8 mouse cellular contexts compared by ENCODE assay signal in the genomic region with DNA sequence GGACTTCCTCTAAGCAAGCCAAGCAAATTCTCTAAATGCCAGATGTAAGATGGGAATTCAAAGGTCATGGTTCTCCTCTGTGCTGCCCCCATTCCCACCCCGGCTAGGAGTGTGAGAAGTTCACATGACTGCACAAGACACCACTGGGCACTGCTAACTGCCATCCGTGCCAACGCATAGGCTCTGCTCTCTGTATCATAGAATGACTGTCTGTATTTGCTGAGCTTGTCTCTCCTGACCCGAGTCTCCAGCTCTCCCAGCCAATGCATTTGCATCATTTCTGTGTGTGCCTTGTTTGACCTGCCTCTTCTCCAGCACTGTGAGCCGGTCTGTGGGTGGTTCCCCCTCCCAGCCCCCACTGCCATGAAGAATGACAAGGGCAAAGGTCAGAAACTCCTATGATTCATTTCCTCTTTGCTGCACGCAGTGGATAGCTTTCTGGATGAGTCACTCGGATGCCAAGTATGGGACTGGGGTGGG. TPM values are rescaled to one million over a fixed set of nuclear protein-coding genes. Genes with fewer than 3 reads are reported as not detected.
DNase-seq lines count a peak whose midpoint lies in the region; ATAC-seq lines count a peak whose summit lies in the region.

No protein-coding gene starts in this region.

- DNase-seq in hindbrain, embryonic 11.5 days (ENCODE audit: low spot score), result no peak
- DNase-seq in heart, postnatal 14 days, result peak; percentile 25 to 36
- no peak for DNase-seq in spleen, adult 12 weeks (ENCODE audit: low spot score)

- H3K36me3 ChIP-seq in hindbrain, embryonic 11.5 days (ENCODE audit: control insufficient read depth, insufficient read depth, low read length), result no peaks in the 10 kb centered on the region
- no peaks in the 10 kb centered on the region for H3K36me3 ChIP-seq in hindbrain, embryonic 13.5 days
- no peaks in the 10 kb centered on the region for H3K36me3 ChIP-seq in limb, embryonic 13.5 days
- no peaks in the 10 kb centered on the region for H3K36me3 ChIP-seq in neural tube, embryonic 15.5 days

- H3K4me3 ChIP-seq in hindbrain, embryonic 11.5 days (ENCODE audit: low read depth, low read length), result no peak overlapping the region
- no peak overlapping the region for H3K4me3 ChIP-seq in hindbrain, embryonic 13.5 days
- H3K4me3 ChIP-seq in brown adipose tissue, adult 24 weeks (ENCODE audit: insufficient read depth, low read depth, low read length), result no peak overlapping the region
- no peak overlapping the region for H3K4me3 ChIP-seq in limb, embryonic 13.5 days
- H3K4me3 ChIP-seq in neural tube, embryonic 15.5 days (replicated peaks), result no peak overlapping the region

- H3K27me3 ChIP-seq in hindbrain, embryonic 11.5 days (ENCODE audit: control insufficient read depth, insufficient read depth, low read length), result no peaks in the 10 kb centered on the region
- no peaks in the 10 kb centered on the region for H3K27me3 ChIP-seq in hindbrain, embryonic 13.5 days
- no peaks in the 10 kb centered on the region for H3K27me3 ChIP-seq in limb, embryonic 13.5 days
- H3K27me3 ChIP-seq in neural tube, embryonic 15.5 days (replicated peaks), result no peaks in the 10 kb centered on the region

- no peak overlapping the region for H3K27ac ChIP-seq in hindbrain, embryonic 11.5 days (ENCODE audit: low read depth, low read length)
- H3K27ac ChIP-seq in hindbrain, embryonic 13.5 days, result no peak overlapping the region
- H3K27ac ChIP-seq in brown adipose tissue, adult 24 weeks (replicated peaks; ENCODE audit: low read depth, low read length), result 0 out of 2 replicates have a peak overlapping the region, but pooled peaks have one; percentile 3
- no peak overlapping the region for H3K27ac ChIP-seq in limb, embryonic 13.5 days
- H3K27ac ChIP-seq in neural tube, embryonic 15.5 days (replicated peaks), result 0 out of 2 replicates have a peak overlapping the region, but pooled peaks have one; percentile 18

- intact Hi-C loops in heart, postnatal 14 days (cut with DNase I), result loop anchor here (5.0 kb wide), 1 partner anchor 37 kb away; the partner anchor contains the start of gene Phlda1

- 29% methylated on average over 7 of the region's 7 CpGs for WGBS in hindbrain, embryonic 11.5 days
- WGBS in hindbrain, embryonic 13.5 days, result 32% methylated on average over 7 of the region's 7 CpGs
- WGBS in limb, embryonic 13.5 days, result 46% methylated on average over 7 of the region's 7 CpGs
- WGBS in neural tube, embryonic 15.5 days, result 57% methylated on average over 7 of the region's 7 CpGs

- H3K9ac ChIP-seq in hindbrain, embryonic 11.5 days (ENCODE audit: low read depth, low read length), result no peak overlapping the region
- no peak overlapping the region for H3K9ac ChIP-seq in hindbrain, embryonic 13.5 days
- no peak overlapping the region for H3K9ac ChIP-seq in limb, embryonic 13.5 days
- H3K9ac ChIP-seq in neural tube, embryonic 15.5 days (replicated peaks), result no peak overlapping the region

- no peaks in the 10 kb centered on the region for H3K9me3 ChIP-seq in hindbrain, embryonic 11.5 days (ENCODE audit: control insufficient read depth, low read length)
- H3K9me3 ChIP-seq in hindbrain, embryonic 13.5 days, result no peaks in the 10 kb centered on the region
- H3K9me3 ChIP-seq in limb, embryonic 13.5 days, result no peaks in the 10 kb centered on the region
- H3K9me3 ChIP-seq in neural tube, embryonic 15.5 days (replicated peaks), result no peaks in the 10 kb centered on the region

- H3K4me1 ChIP-seq in hindbrain, embryonic 11.5 days (replicated peaks; ENCODE audit: control insufficient read depth, insufficient read depth, low read length), result no peaks in the 10 kb centered on the region; the same call in none of the 2 replicates
- H3K4me1 ChIP-seq in hindbrain, embryonic 13.5 days (replicated peaks), result peaks cover 12% of the 10 kb centered on the region
- H3K4me1 ChIP-seq in brown adipose tissue, adult 24 weeks (ENCODE audit: control insufficient read depth, insufficient read depth, insufficient read length, low read length), result peaks cover 19% of the 10 kb centered on the region
- H3K4me1 ChIP-seq in limb, embryonic 13.5 days, result peaks cover 30% of the 10 kb centered on the region
- H3K4me1 ChIP-seq in neural tube, embryonic 15.5 days, result peaks cover 22% of the 10 kb centered on the region

- no peak overlapping the region for H3K4me2 ChIP-seq in hindbrain, embryonic 11.5 days (replicated peaks; ENCODE audit: low read depth, low read length)
- no peak overlapping the region for H3K4me2 ChIP-seq in hindbrain, embryonic 13.5 days
- no peak overlapping the region for H3K4me2 ChIP-seq in limb, embryonic 13.5 days (replicated peaks)
- no peak overlapping the region for H3K4me2 ChIP-seq in neural tube, embryonic 15.5 days

- ATAC-seq in hindbrain, embryonic 11.5 days (ENCODE audit: low FRiP score), result peak; percentile 30; the same call in 1 of the 2 replicates
- ATAC-seq in hindbrain, embryonic 13.5 days (ENCODE audit: low FRiP score), result no peak
- ATAC-seq in limb, embryonic 13.5 days (ENCODE audit: low FRiP score, low read depth), result peak; percentile 10; the same call in 1 of the 2 replicates
- ATAC-seq in neural tube, embryonic 15.5 days (ENCODE audit: low FRiP score), result 0 out of 2 replicates have a peak, but pooled peaks have one; percentile 33
- no peak for ATAC-seq in cerebellum, adult (ENCODE audit: insufficient number of reproducible peaks, low FRiP score, low TSS enrichment)

RNA-seq across cellular contexts. Expression of gene Phlda1, which starts 37.7 kb away (rescaled TPM):
- 30.0 TPM in 2 replicates for polyA plus RNA-seq in hindbrain, embryonic 11.5 days (2014; fragmentation: Nextera tagmentation; extraction: Ambion mirVana)
- 65.6 and 70.9 TPM in 2 replicates for polyA plus RNA-seq in hindbrain, embryonic 13.5 days (2015; fragmentation: Nextera tagmentation; extraction: Ambion mirVana)
- 5.5 and 14.5 TPM in 2 replicates for polyA plus RNA-seq in brown adipose tissue, adult 24 weeks (2012; ENCODE audit: insufficient read depth, insufficient read length, missing spikeins)
- 10 to 100 TPM; 20.3 to 22.3 TPM for total RNA-seq in heart, postnatal 14 days (2021)
- 42.2 and 43.9 TPM in 2 replicates for polyA plus RNA-seq in limb, embryonic 13.5 days (2015; fragmentation: Nextera tagmentation; extraction: Ambion mirVana)
- 67.4 and 69.7 TPM in 2 replicates for polyA plus RNA-seq in neural tube, embryonic 15.5 days (2015; fragmentation: Nextera tagmentation; extraction: Ambion mirVana)

Comparison
In these comparisons a context has a peak if more than half of its experiments do, and no peak if none do; other contexts are left out.
1. ATAC-seq: peak in hindbrain, embryonic 11.5 days (single experiment), limb, embryonic 13.5 days (single experiment) and neural tube, embryonic 15.5 days (single experiment); none in hindbrain, embryonic 13.5 days (single experiment) and cerebellum, adult (single experiment).
2. DNase-seq: peak in heart, postnatal 14 days (2 of 2); none in hindbrain, embryonic 11.5 days (single experiment) and spleen, adult 12 weeks (single experiment).
3. H3K27ac ChIP-seq: peak in brown adipose tissue, adult 24 weeks (single experiment) and neural tube, embryonic 15.5 days (single experiment); none in hindbrain, embryonic 11.5 days (single experiment), hindbrain, embryonic 13.5 days (single experiment) and limb, embryonic 13.5 days (single experiment).